Mouse (Mus musculus) layer of hippocampus, adult 2 months (tissue): ENCODE results near the gene Lsm2. TPM values are rescaled to one million over a fixed set of nuclear protein-coding genes. Genes with fewer than 3 reads are reported as not detected.
"Not testable (repeated sequence)": the region's sequence is repeated elsewhere in the genome, so short reads cannot be mapped to it uniquely, and the experiment has no call there.

Experiments used
- DNase-seq, 2 experiments: peaks; one replicate each; pipeline ENCODE4 v3.0.0; 2022; ENCODE audit warnings: low spot score in 2 of 2
- H3K27ac ChIP-seq: fragments of 200-600 bp; 2 replicates; pipeline ENCODE4 v1.8.1; 2022
- H3K4me3 ChIP-seq: fragments of 200-600 bp; 2 replicates; pipeline ENCODE4 v1.8.1; 2022; ENCODE audit warnings: mild to moderate bottlenecking
- CTCF ChIP-seq: fragments of 200-600 bp; conservative IDR thresholded peaks from 2 replicates; pipeline ENCODE4 v1.8.1; 2022; ENCODE audit warnings: antibody characterized with exemption, mild to moderate bottlenecking, moderate library complexity
- total RNA-seq, 2 experiments: library from RNA; stranded (reverse); gene quantifications; 2 replicates each; pipeline ENCODE4 v1.2.3; 2021

Gene Lsm2
- total RNA-seq, 2 experiments from 2014 or later: 15.9 to 21.8 TPM

GRCm38 (mm10) chr17:35000717-35001451 is 19.2 kb downstream of the Lsm2 start, which contains the start of gene Vars:
Gene Vars (plus strand): TSS chr17:35000987.
- peak within 1 kb of the TSS; percentile 100 for H3K27ac ChIP-seq
- TF ChIP-seq CTCF: no peak
- H3K4me3 ChIP-seq: peak within 1 kb of the TSS; percentile 89
- DNase-seq: peak; percentile 60 to 74

GRCm38 (mm10) chr17:35001452-35002152 is 19.9 kb downstream of the Lsm2 start:
- TF ChIP-seq CTCF: no peak
- Histone ChIP-seq H3K27ac (peak overlapping the region; percentile 100), H3K4me3 (peak overlapping the region; percentile 89)
- DNase-seq: no peak

- DNase-seq: no peak
- Histone ChIP-seq H3K27ac (no peak overlapping the region), H3K4me3 (peak overlapping the region; percentile 34)
- TF ChIP-seq CTCF: no peak
These were observed 20.6 kb downstream of the Lsm2 start for GRCm38 (mm10) chr17:35002153-35002865.

GRCm38 (mm10) chr17:35003022-35003838 is 21.6 kb downstream of the Lsm2 start:
- H3K27ac ChIP-seq: no peak overlapping the region
- no peak overlapping the region for H3K4me3 ChIP-seq
- DNase-seq: no peak
- no peak for TF ChIP-seq CTCF

GRCm38 (mm10) chr17:35004075-35004717 is 22.5 kb downstream of the Lsm2 start:
- no peak for TF ChIP-seq CTCF
- DNase-seq: no peak
- no peak overlapping the region for H3K4me3 ChIP-seq
- H3K27ac ChIP-seq: no peak overlapping the region

- no peak for DNase-seq
- TF ChIP-seq CTCF: no peak
- Histone ChIP-seq H3K27ac (no peak overlapping the region), H3K4me3 (no peak overlapping the region)
These were observed 23.5 kb downstream of the Lsm2 start for GRCm38 (mm10) chr17:35005158-35005557.

GRCm38 (mm10) chr17:35005902-35006301 is 24.2 kb downstream of the Lsm2 start:
- DNase-seq, H3K27ac ChIP-seq: not testable (repeated sequence)

GRCm38 (mm10) chr17:35007387-35007991 is 25.8 kb downstream of the Lsm2 start:
- peak; percentile 65 for TF ChIP-seq CTCF
- DNase-seq: no peak
- Histone ChIP-seq H3K4me3 (no peak overlapping the region), H3K27ac (no peak overlapping the region)

More at GRCm38 (mm10) chr17:35005902-35006301, 24.2 kb downstream of the Lsm2 start:
- H3K4me3 ChIP-seq: not testable (repeated sequence)

- no peak for TF ChIP-seq CTCF
- H3K4me3 ChIP-seq: no peak overlapping the region
- no peak for DNase-seq
- H3K27ac ChIP-seq: no peak overlapping the region
These were observed 27.9 kb downstream of the Lsm2 start for GRCm38 (mm10) chr17:35009586-35009985.

GRCm38 (mm10) chr17:35011440-35011839 is 29.8 kb downstream of the Lsm2 start:
- no peak for TF ChIP-seq CTCF
- no peak for DNase-seq
- H3K4me3 ChIP-seq: no peak overlapping the region
- no peak overlapping the region for H3K27ac ChIP-seq

- H3K4me3 ChIP-seq: no peak overlapping the region
- no peak for DNase-seq
- no peak overlapping the region for H3K27ac ChIP-seq
- TF ChIP-seq CTCF: no peak
These were observed 30.8 kb downstream of the Lsm2 start for GRCm38 (mm10) chr17:35012430-35012829.
